Mouse (Mus musculus) olfactory bulb, adult 2 months (tissue): ENCODE data around the gene Slc24a4.

Experiments used
- CTCF ChIP-seq: fragments of 200-500 bp; IDR thresholded peaks from 2 replicates; pipeline ENCODE4 v1.5.1; 2012; ENCODE audit warnings: low read depth, mild to moderate bottlenecking, low read length, moderate library complexity; ENCODE audit not compliant: insufficient read depth
- POLR2A ChIP-seq: fragments of 200-500 bp; IDR thresholded peaks from 2 replicates; pipeline ENCODE4 v1.6.1; 2012; ENCODE audit warnings: mild to moderate bottlenecking, low read depth, low read length, moderate library complexity; ENCODE audit not compliant: insufficient read depth

- TF ChIP-seq CTCF (no peak), POLR2A (no peak)
Observed at GRCm38 (mm10) chr12:102311454-102311853, 182.9 kb downstream of the Slc24a4 start.
